Mouse (Mus musculus) MEL (cell line): ENCODE data around the gene Limd2. TPM values are rescaled to one million over a fixed set of nuclear protein-coding genes. Genes with fewer than 3 reads are reported as not detected.
A peak's percentile ranks its signal among the peaks of the same experiment; 100 is the strongest.

ENCODE experiments used
- DNase-seq: peaks from one replicate; pipeline ENCODE4 v3.0.0; 2011; ENCODE audit warnings: low read depth, low spot score
- H3K27ac ChIP-seq: 2 replicates; pipeline ENCODE4 v1.5.1; 2012; ENCODE audit warnings: low read depth, mild to moderate bottlenecking, control low read depth, low read length, moderate library complexity; ENCODE audit not compliant: control insufficient read depth
- H3K27me3 ChIP-seq, 2 experiments: fragments of 150-350 bp in 1 of 2; sonication (generic) in 1 of 2; 2 replicates each; pipeline ENCODE4 v1.6.1; 2012; ENCODE audit warnings: low read length in 2 of 2, mild to moderate bottlenecking in 2 of 2, improper control_type of control experiment in 1 of 2, moderate library complexity in 1 of 2; ENCODE audit not compliant: insufficient read depth in 2 of 2, control insufficient read depth in 1 of 2
- H3K36me3 ChIP-seq, 2 experiments: 2 replicates each; pipeline ENCODE4 v1.6.1; 2012 to 2014; ENCODE audit warnings: low read length in 2 of 2, improper control_type of control experiment in 1 of 2, inconsistent platforms in 1 of 2, mild to moderate bottlenecking in 1 of 2; ENCODE audit not compliant: insufficient read depth in 2 of 2, control insufficient read depth in 1 of 2
- H3K4me1 ChIP-seq, 2 experiments: fragments of 150-350 bp in 1 of 2; sonication (generic) in 1 of 2; 2 replicates each; pipeline ENCODE4 v1.6.1; 2012; ENCODE audit warnings: low read length in 2 of 2, improper control_type of control experiment in 1 of 2, mild to moderate bottlenecking in 1 of 2; ENCODE audit not compliant: insufficient read depth in 2 of 2, control insufficient read depth in 1 of 2
- H3K4me3 ChIP-seq, 2 experiments: fragments of 150-350 bp in 1 of 2; sonication (generic) in 1 of 2; 2 replicates each; pipeline ENCODE4 v1.5.1; 2012; ENCODE audit warnings: low read depth in 2 of 2, low read length in 2 of 2, mild to moderate bottlenecking in 2 of 2, moderate library complexity in 2 of 2, control low read depth in 1 of 2, improper control_type of control experiment in 1 of 2; ENCODE audit not compliant: control insufficient read depth in 1 of 2, insufficient read depth in 1 of 2
- H3K79me2 ChIP-seq: 2 replicates; pipeline ENCODE4 v1.6.1; 2012; ENCODE audit warnings: mild to moderate bottlenecking, low read length, moderate library complexity; ENCODE audit not compliant: control insufficient read depth, poor library complexity, insufficient read depth
- H3K9ac ChIP-seq: 2 replicates; pipeline ENCODE4 v1.6.1; 2012; ENCODE audit warnings: low read depth, mild to moderate bottlenecking, control low read depth, low read length, moderate library complexity; ENCODE audit not compliant: control insufficient read depth, poor library complexity, severe bottlenecking
- H3K9me3 ChIP-seq: fragments of 150-350 bp; sonication (generic); replicated peaks from 2 replicates; pipeline ENCODE4 v1.6.1; 2012; ENCODE audit warnings: mild to moderate bottlenecking, low read length, improper control_type of control experiment, moderate library complexity; ENCODE audit not compliant: insufficient read depth
- BHLHE40 ChIP-seq: IDR thresholded peaks from 2 replicates; pipeline ENCODE4 v1.6.1; 2012; ENCODE audit warnings: low read depth, mild to moderate bottlenecking, inconsistent platforms, low read length, improper control_type of control experiment, borderline replicate concordance
- E2F4 ChIP-seq: IDR thresholded peaks from 2 replicates; pipeline ENCODE4 v1.6.1; 2011; ENCODE audit warnings: low read depth, low read length, improper control_type of control experiment, borderline replicate concordance
- GABPA ChIP-seq: IDR thresholded peaks from 2 replicates; pipeline ENCODE4 v1.6.1; 2012; ENCODE audit warnings: low read depth, mild to moderate bottlenecking, inconsistent platforms, low read length, improper control_type of control experiment, moderate library complexity
- HCFC1 ChIP-seq: IDR thresholded peaks from 2 replicates; pipeline ENCODE4 v1.6.1; 2012; ENCODE audit warnings: low read depth, mild to moderate bottlenecking, inconsistent platforms, low read length, improper control_type of control experiment, moderate library complexity
- MAFK ChIP-seq: IDR thresholded peaks from 2 replicates; pipeline ENCODE4 v1.6.1; 2011; ENCODE audit warnings: low read depth, mild to moderate bottlenecking, low read length, improper control_type of control experiment, borderline replicate concordance
- MAX ChIP-seq: IDR thresholded peaks from 2 replicates; pipeline ENCODE4 v1.6.1; 2011; ENCODE audit warnings: low read length, improper control_type of control experiment
- MAZ ChIP-seq: IDR thresholded peaks from 2 replicates; pipeline ENCODE4 v1.6.1; 2012; ENCODE audit warnings: low read depth, mild to moderate bottlenecking, inconsistent platforms, low read length, improper control_type of control experiment
- MEF2A ChIP-seq: IDR thresholded peaks from 2 replicates; pipeline ENCODE4 v1.6.1; 2014; ENCODE audit warnings: low read depth, mild to moderate bottlenecking, inconsistent platforms, low read length, improper control_type of control experiment; ENCODE audit not compliant: poor library complexity, insufficient replicate concordance, severe bottlenecking; ENCODE audit errors: extremely low read depth
- MYB ChIP-seq: IDR thresholded peaks from 2 replicates; pipeline ENCODE4 v1.6.1; 2011; ENCODE audit warnings: mild to moderate bottlenecking, low read depth, low read length, improper control_type of control experiment
- MYC ChIP-seq: IDR thresholded peaks from 2 replicates; pipeline ENCODE4 v1.6.1; 2011; ENCODE audit warnings: low read depth, mild to moderate bottlenecking, low read length, improper control_type of control experiment, moderate library complexity
- NELFE ChIP-seq: IDR thresholded peaks from 2 replicates; pipeline ENCODE4 v1.6.1; 2011; ENCODE audit warnings: low read depth, low read length, improper control_type of control experiment
- NRF1 ChIP-seq: IDR thresholded peaks from 2 replicates; pipeline ENCODE4 v1.6.1; 2014; ENCODE audit warnings: low read depth, mild to moderate bottlenecking, inconsistent platforms, low read length, improper control_type of control experiment, moderate library complexity; ENCODE audit not compliant: poor library complexity, insufficient read depth, severe bottlenecking
- POLR2AphosphoS2 ChIP-seq: IDR thresholded peaks from 2 replicates; pipeline ENCODE4 v1.6.1; 2011; ENCODE audit warnings: low read length, improper control_type of control experiment
- POLR2AphosphoS5 ChIP-seq: IDR thresholded peaks from 2 replicates; pipeline ENCODE4 v1.6.1; 2012; ENCODE audit warnings: low read depth, borderline replicate concordance, mild to moderate bottlenecking, inconsistent platforms, low read length, moderate library complexity, mixed read lengths
- RCOR1 ChIP-seq: IDR thresholded peaks from 2 replicates; pipeline ENCODE4 v1.6.1; 2012; ENCODE audit warnings: low read depth, mild to moderate bottlenecking, inconsistent platforms, low read length, improper control_type of control experiment
- SIN3A ChIP-seq: IDR thresholded peaks from 2 replicates; pipeline ENCODE4 v1.6.1; 2012; ENCODE audit warnings: low read length, improper control_type of control experiment, inconsistent platforms
- TAL1 ChIP-seq: IDR thresholded peaks from 2 replicates; pipeline ENCODE4 v1.6.1; 2012; ENCODE audit warnings: mild to moderate bottlenecking, inconsistent platforms, low read length, moderate library complexity, mixed read lengths
- TCF12 ChIP-seq: IDR thresholded peaks from 2 replicates; pipeline ENCODE4 v1.6.1; 2014; ENCODE audit warnings: low read depth, mild to moderate bottlenecking, inconsistent platforms, low read length, improper control_type of control experiment, moderate library complexity
- UBTF ChIP-seq: IDR thresholded peaks from 2 replicates; pipeline ENCODE4 v1.6.1; 2012; ENCODE audit warnings: low read depth, mild to moderate bottlenecking, inconsistent platforms, low read length, improper control_type of control experiment, moderate library complexity, borderline replicate concordance; ENCODE audit not compliant: insufficient read depth
- USF1 ChIP-seq: IDR thresholded peaks from 2 replicates; pipeline ENCODE4 v1.6.1; 2014; ENCODE audit warnings: low read depth, mild to moderate bottlenecking, inconsistent platforms, low read length, improper control_type of control experiment, moderate library complexity
- USF2 ChIP-seq, 2 experiments: IDR thresholded peaks; 2 replicates each; pipeline ENCODE4 v1.6.1; 2011 to 2012; ENCODE audit warnings: improper control_type of control experiment in 2 of 2, low read length in 2 of 2, borderline replicate concordance in 1 of 2, inconsistent platforms in 1 of 2, low read depth in 1 of 2, mild to moderate bottlenecking in 1 of 2; ENCODE audit not compliant: insufficient read depth in 1 of 2
- ZC3H11A ChIP-seq: IDR thresholded peaks from 2 replicates; pipeline ENCODE4 v1.6.1; 2012; ENCODE audit warnings: low read depth, mild to moderate bottlenecking, inconsistent platforms, low read length, improper control_type of control experiment
- ZMIZ1 ChIP-seq: IDR thresholded peaks from 2 replicates; pipeline ENCODE4 v1.6.1; 2012; ENCODE audit warnings: low read depth, mild to moderate bottlenecking, inconsistent platforms, low read length, improper control_type of control experiment, moderate library complexity
- ZNF384 ChIP-seq: IDR thresholded peaks from 2 replicates; pipeline ENCODE4 v1.6.1; 2012; ENCODE audit warnings: low read depth, mild to moderate bottlenecking, inconsistent platforms, low read length, improper control_type of control experiment
- polyA plus RNA-seq, 2 experiments: library from polyadenylated mRNA; stranded (reverse) in 1 of 2; unstranded in 1 of 2; fragments of >175 nt in 1 of 2; fragments of >200 nt in 1 of 2; gene quantifications; 2 replicates each; pipeline versions ENCODE4 v1.2.1 to v1.2.4; 2012; ENCODE audit warnings: low replicate concordance in 2 of 2, low read depth in 1 of 2; ENCODE audit not compliant: insufficient read length in 2 of 2, insufficient read depth in 1 of 2, missing spikeins in 1 of 2
- total RNA-seq: library from RNA; depleted of rRNA; stranded (reverse); fragments of 300-350 nt; gene quantifications from 2 replicates; pipeline ENCODE4 v1.2.3, GENCODE M21; 2012

Gene Limd2
- total and polyA plus RNA-seq, 3 experiments: 58.6 to 201 TPM; not detected in 1

DNA sequence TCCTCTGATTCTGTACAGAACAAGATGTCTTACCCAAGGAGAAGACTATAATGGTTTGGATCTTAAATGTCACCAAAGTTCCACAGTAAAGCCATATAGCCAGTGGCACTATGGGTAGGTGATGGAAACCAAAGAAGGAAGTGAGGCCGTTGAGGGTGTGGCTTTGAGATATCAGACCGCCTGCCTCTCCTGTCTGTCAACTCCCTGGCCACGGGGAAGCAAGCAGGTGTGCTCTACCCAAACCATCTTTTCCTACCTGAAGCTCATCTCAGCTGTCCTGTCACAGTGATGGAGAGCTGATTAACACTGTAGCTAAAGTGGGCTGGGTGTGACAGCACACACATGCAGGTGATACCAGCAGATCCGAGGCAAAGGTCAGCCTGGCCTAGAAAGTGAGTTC lies 37.6 kb upstream of the Limd2 start (continued):
- TF ChIP-seq BHLHE40 (no peak), POLR2AphosphoS2 (peak; percentile 44), TCF12 (peak; percentile 16; the same call in 1 of the 2 replicates), MAFK (no peak), MYC (no peak), GABPA (no peak), RCOR1 (no peak), NELFE (no peak), MAZ (no peak)

DNA sequence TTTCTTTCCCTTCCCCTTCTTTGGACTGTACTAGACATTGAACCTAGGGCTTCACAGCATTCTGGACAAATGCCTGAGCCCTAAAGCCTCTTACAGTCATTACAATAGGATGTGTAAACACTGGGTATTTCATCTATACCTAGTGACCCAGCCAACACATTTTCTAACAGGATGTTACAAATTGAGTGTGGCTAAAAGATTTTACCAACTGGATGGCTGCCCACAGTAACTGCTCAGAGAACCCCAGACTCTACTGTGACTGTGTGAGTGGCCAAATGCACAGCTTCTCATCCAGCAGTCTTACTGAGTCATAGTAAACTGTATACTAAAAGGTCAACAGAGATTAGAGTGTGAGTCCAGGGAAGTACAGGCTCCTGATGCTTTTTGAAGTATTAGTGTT lies 34.7 kb upstream of the Limd2 start:
- no peak for DNase-seq
- peaks cover 16 to 22% of the 10 kb centered on the region in 2 experiments for H3K4me1 ChIP-seq
- no peak overlapping the region for H3K27ac ChIP-seq
- H3K9ac ChIP-seq: no peak overlapping the region
- H3K4me3 ChIP-seq: no peak overlapping the region
- H3K79me2 ChIP-seq: peaks cover 2% of the 10 kb centered on the region; the same call in 1 of the 2 replicates
- H3K36me3 ChIP-seq: peaks cover 12 to 32% of the 10 kb centered on the region in 2 experiments
- no peaks in the 10 kb centered on the region for H3K9me3 ChIP-seq
- TF ChIP-seq ZNF384 (no peak), POLR2AphosphoS5 (no peak), UBTF (no peak), MAX (no peak), GABPA (no peak), MEF2A (no peak), NRF1 (no peak), E2F4 (no peak), ZC3H11A (no peak), NELFE (no peak), TAL1 (no peak)
- H3K27me3 ChIP-seq: no peaks in the 10 kb centered on the region

DNA sequence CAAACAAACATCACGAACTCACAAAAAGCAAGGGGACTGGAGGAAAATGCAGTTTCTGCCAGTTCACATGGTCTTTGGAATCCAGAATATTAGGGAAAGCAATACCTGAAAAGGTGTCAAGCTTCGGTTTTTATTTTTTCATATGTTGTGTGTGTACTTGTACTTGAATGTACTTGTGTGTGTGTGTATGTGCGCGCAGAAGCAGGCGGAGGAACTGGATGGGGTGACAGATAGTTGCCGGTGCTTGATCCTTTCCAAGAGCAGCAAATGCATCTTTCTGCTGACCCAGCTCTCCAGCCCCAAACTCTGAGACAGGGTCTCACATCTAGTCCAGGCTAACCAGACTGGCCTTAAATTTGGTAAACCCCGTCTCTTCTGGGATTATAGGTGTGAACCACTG lies 34.2 kb upstream of the Limd2 start:
- H3K4me3 ChIP-seq: no peak overlapping the region
- H3K9me3 ChIP-seq: no peaks in the 10 kb centered on the region
- peaks cover 2% of the 10 kb centered on the region; the same call in 1 of the 2 replicates for H3K79me2 ChIP-seq
- no peak overlapping the region for H3K9ac ChIP-seq
- DNase-seq: no peak
- H3K36me3 ChIP-seq: peaks cover 9 to 31% of the 10 kb centered on the region in 2 experiments
- TF ChIP-seq NRF1: no peak
- no peak for TF ChIP-seq HCFC1
- TF ChIP-seq MEF2A: no peak
- no peak for TF ChIP-seq USF2 (IDR thresholded peaks at IDR 0.05; ENCODE audit: borderline replicate concordance in 1 of 2, insufficient read depth in 1 of 2, low read depth in 1 of 2, low read length in 2 of 2)
- TF ChIP-seq ZMIZ1: no peak
- TF ChIP-seq NELFE: no peak
- TF ChIP-seq TAL1: no peak
- no peak for TF ChIP-seq MAZ
- no peak for TF ChIP-seq MYB
- TF ChIP-seq SIN3A: no peak
- no peak for TF ChIP-seq USF1
- TF ChIP-seq TCF12: no peak
- TF ChIP-seq, all 39 proteins: peak for 0
- no peaks in the 10 kb centered on the region for H3K27me3 ChIP-seq
- peaks cover 15 to 22% of the 10 kb centered on the region in 2 experiments for H3K4me1 ChIP-seq
- no peak overlapping the region for H3K27ac ChIP-seq
